Mouse (Mus musculus): ENCODE measurements at regions not wholly inside any gene's neighbourhood (a gene's known extent, or its start where the extent isn't known, plus 50 kb on each side); places are given as distances from the start of the nearest gene placed in this dataset.

- Histone ChIP-seq H3K9me3 (ENCODE audit: control insufficient read depth, low read length) (no peaks in the 10 kb centered on the region), H3K9ac (ENCODE audit: low read length) (no peak overlapping the region), H3K4me2 (replicated peaks; ENCODE audit: low read depth) (no peak overlapping the region), H3K27me3 (ENCODE audit: control insufficient read depth, insufficient read depth, low read length) (no peaks in the 10 kb centered on the region), H3K4me3 (ENCODE audit: low read depth, low read length) (no peak overlapping the region), H3K4me1 (replicated peaks; ENCODE audit: control insufficient read depth, insufficient read depth) (no peaks in the 10 kb centered on the region), H3K27ac (replicated peaks) (no peak overlapping the region), H3K36me3 (ENCODE audit: control insufficient read depth, insufficient read depth, low read length) (no peaks in the 10 kb centered on the region)
- ATAC-seq (ENCODE audit: low FRiP score, low TSS enrichment) (no peak), DNase-seq (ENCODE audit: low spot score) (no peak)
- WGBS = 35% methylated on average over 3 of the region's 3 CpGs
- TF ChIP-seq CTCF (IDR thresholded peaks at IDR 0.05; ENCODE audit: low read depth) = no peak
- TF ChIP-seq EP300 (optimal IDR thresholded peaks at IDR 0.05) = no peak
Observed at GRCm38 (mm10) chr10:57231117-57231516, 255.1 kb upstream of the Hsf2 start.

- no peaks in the 10 kb centered on the region for H3K27me3 ChIP-seq (ENCODE audit: control insufficient read depth, insufficient read depth, low read length)
- H3K36me3 ChIP-seq (ENCODE audit: control insufficient read depth, insufficient read depth, low read length) = no peaks in the 10 kb centered on the region
- whole genome bisulfite sequencing = 41% methylated on average over 1 of the region's 1 CpGs
- H3K9ac ChIP-seq (ENCODE audit: low read length) = no peak overlapping the region
- DNase-seq (ENCODE audit: low spot score) (no peak), ATAC-seq (ENCODE audit: low FRiP score, low TSS enrichment) (no peak)
- H3K9me3 ChIP-seq (ENCODE audit: control insufficient read depth, low read length) = no peaks in the 10 kb centered on the region
- no peaks in the 10 kb centered on the region for H3K4me1 ChIP-seq (replicated peaks; ENCODE audit: control insufficient read depth, insufficient read depth)
- no peak for TF ChIP-seq CTCF (IDR thresholded peaks at IDR 0.05; ENCODE audit: low read depth)
- no peak for TF ChIP-seq EP300 (optimal IDR thresholded peaks at IDR 0.05)
- no peak overlapping the region for H3K27ac ChIP-seq (replicated peaks)
- H3K4me3 ChIP-seq (ENCODE audit: low read depth, low read length) = no peak overlapping the region
- no peak overlapping the region for H3K4me2 ChIP-seq (replicated peaks; ENCODE audit: low read depth)
Observed at GRCm38 (mm10) chr10:57281220-57281619, 205.0 kb upstream of the Hsf2 start.

- no peak overlapping the region for H3K4me3 ChIP-seq (ENCODE audit: low read depth, low read length)
- no peaks in the 10 kb centered on the region for H3K4me1 ChIP-seq (replicated peaks; ENCODE audit: control insufficient read depth, insufficient read depth)
- DNase-seq (ENCODE audit: low spot score) (no peak), ATAC-seq (ENCODE audit: low FRiP score, low TSS enrichment) (no peak; the same call in 1 of the 2 replicates)
- H3K9ac ChIP-seq (ENCODE audit: low read length) = no peak overlapping the region
- no peak overlapping the region for H3K27ac ChIP-seq (replicated peaks)
- H3K4me2 ChIP-seq (replicated peaks; ENCODE audit: low read depth) = no peak overlapping the region
- H3K36me3 ChIP-seq (ENCODE audit: control insufficient read depth, insufficient read depth, low read length) = no peaks in the 10 kb centered on the region
- H3K27me3 ChIP-seq (ENCODE audit: control insufficient read depth, insufficient read depth, low read length) = no peaks in the 10 kb centered on the region
- no peak for TF ChIP-seq CTCF (IDR thresholded peaks at IDR 0.05; ENCODE audit: low read depth)
- TF ChIP-seq EP300 (optimal IDR thresholded peaks at IDR 0.05) = no peak
- H3K9me3 ChIP-seq (ENCODE audit: control insufficient read depth, low read length) = no peaks in the 10 kb centered on the region
- 61% methylated on average over 5 of the region's 5 CpGs for WGBS
Observed at GRCm38 (mm10) chr10:57282896-57283295, 203.3 kb upstream of the Hsf2 start.

- no peaks in the 10 kb centered on the region for H3K4me1 ChIP-seq (replicated peaks; ENCODE audit: control insufficient read depth, insufficient read depth)
- 91% methylated on average over 10 of the region's 10 CpGs for WGBS
- H3K36me3 ChIP-seq (ENCODE audit: control insufficient read depth, insufficient read depth, low read length) = no peaks in the 10 kb centered on the region
- H3K9me3 ChIP-seq (ENCODE audit: control insufficient read depth, low read length) = no peaks in the 10 kb centered on the region
- H3K9ac ChIP-seq (ENCODE audit: low read length) = no peak overlapping the region
- ATAC-seq (ENCODE audit: low FRiP score, low TSS enrichment) (no peak), DNase-seq (ENCODE audit: low spot score) (no peak)
- TF ChIP-seq EP300 (optimal IDR thresholded peaks at IDR 0.05) (no peak), CTCF (IDR thresholded peaks at IDR 0.05; ENCODE audit: low read depth) (no peak)
- H3K27ac ChIP-seq (replicated peaks) = no peak overlapping the region
- no peak overlapping the region for H3K4me3 ChIP-seq (ENCODE audit: low read depth, low read length)
- H3K4me2 ChIP-seq (replicated peaks; ENCODE audit: low read depth) = no peak overlapping the region
- H3K27me3 ChIP-seq (ENCODE audit: control insufficient read depth, insufficient read depth, low read length) = no peaks in the 10 kb centered on the region
Observed at GRCm38 (mm10) chr10:57291596-57291995, 194.6 kb upstream of the Hsf2 start.

GRCm38 (mm10) chr10:57313799-57314198 lies 172.4 kb upstream of the Hsf2 start:
- DNase-seq (ENCODE audit: low spot score) (no peak), ATAC-seq (ENCODE audit: low FRiP score, low TSS enrichment) (no peak)
- no peak overlapping the region for H3K4me3 ChIP-seq (ENCODE audit: low read depth, low read length)
- no peaks in the 10 kb centered on the region for H3K36me3 ChIP-seq (ENCODE audit: control insufficient read depth, insufficient read depth, low read length)
- no peaks in the 10 kb centered on the region for H3K27me3 ChIP-seq (ENCODE audit: control insufficient read depth, insufficient read depth, low read length)
- no peaks in the 10 kb centered on the region for H3K9me3 ChIP-seq (ENCODE audit: control insufficient read depth, low read length)
- H3K4me2 ChIP-seq (replicated peaks; ENCODE audit: low read depth) = no peak overlapping the region
- H3K27ac ChIP-seq (replicated peaks) = no peak overlapping the region
- no peaks in the 10 kb centered on the region for H3K4me1 ChIP-seq (replicated peaks; ENCODE audit: control insufficient read depth, insufficient read depth)
- TF ChIP-seq CTCF (IDR thresholded peaks at IDR 0.05; ENCODE audit: low read depth) = no peak
- H3K9ac ChIP-seq (ENCODE audit: low read length) = no peak overlapping the region
- 45% methylated on average over 3 of the region's 3 CpGs for WGBS

GRCm38 (mm10) chr10:57317067-57317466 lies 169.1 kb upstream of the Hsf2 start:
- Histone ChIP-seq H3K9ac (ENCODE audit: low read length) (no peak overlapping the region), H3K4me2 (replicated peaks; ENCODE audit: low read depth) (no peak overlapping the region), H3K9me3 (ENCODE audit: control insufficient read depth, low read length) (no peaks in the 10 kb centered on the region), H3K27me3 (ENCODE audit: control insufficient read depth, insufficient read depth, low read length) (no peaks in the 10 kb centered on the region), H3K4me3 (ENCODE audit: low read depth, low read length) (no peak overlapping the region), H3K27ac (replicated peaks) (no peak overlapping the region), H3K4me1 (replicated peaks; ENCODE audit: control insufficient read depth, insufficient read depth) (no peaks in the 10 kb centered on the region), H3K36me3 (ENCODE audit: control insufficient read depth, insufficient read depth, low read length) (no peaks in the 10 kb centered on the region)
- TF ChIP-seq EP300 (optimal IDR thresholded peaks at IDR 0.05) (no peak), CTCF (IDR thresholded peaks at IDR 0.05; ENCODE audit: low read depth) (peak; percentile 77)
- ATAC-seq (ENCODE audit: low FRiP score, low TSS enrichment) (no peak), DNase-seq (ENCODE audit: low spot score) (no peak)
